Mouse (Mus musculus): ENCODE data around the gene Nup153. TPM values are rescaled to one million over a fixed set of nuclear protein-coding genes. Genes with fewer than 3 reads are reported as not detected.
A peak's percentile ranks its signal among the peaks of the same experiment; 100 is the strongest.

The Nup153 gene
- polyA plus RNA-seq, 2 experiments from 2014 or later = 49.3 to 55.8 TPM

DNA sequence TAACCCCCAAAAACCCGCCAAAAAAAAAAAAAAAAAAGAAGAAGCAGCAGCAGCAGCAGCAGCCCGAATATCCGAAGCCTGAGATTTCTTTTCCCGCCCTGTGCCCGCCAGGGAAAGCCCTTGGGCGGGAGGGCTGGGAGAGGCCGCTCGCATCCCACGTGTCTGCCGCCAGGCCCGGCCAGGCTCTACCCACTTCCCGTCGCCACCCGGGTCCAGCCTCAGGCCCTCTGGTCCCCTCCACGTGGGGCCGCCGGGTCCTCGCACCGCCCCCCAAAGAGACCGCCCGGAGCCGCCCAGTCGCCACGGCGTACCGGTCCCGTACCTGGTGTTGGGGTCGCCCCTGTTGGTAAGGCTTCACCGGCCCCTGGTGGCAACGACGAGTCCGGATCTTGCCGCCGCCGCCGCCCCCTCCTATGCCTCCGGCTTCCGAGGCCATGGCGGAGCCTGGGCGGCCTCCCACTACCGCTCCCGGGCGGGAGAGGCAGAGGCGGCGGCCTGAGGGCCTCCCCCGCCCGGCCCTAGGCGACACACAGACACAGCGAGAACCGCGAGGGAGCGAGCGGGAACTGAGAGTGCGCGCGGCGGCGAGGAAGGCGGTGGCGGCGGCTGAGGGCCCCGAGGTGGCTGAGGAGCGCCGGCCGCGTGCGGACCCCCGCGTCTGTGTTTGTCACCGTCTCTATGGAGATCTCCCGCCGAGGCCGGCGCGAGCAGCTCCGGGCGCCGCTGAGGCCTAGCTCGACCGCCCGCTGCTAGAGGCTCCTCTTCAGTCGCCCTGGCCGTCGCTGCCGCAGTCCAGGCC lies 503 bp downstream of the Nup153 start:
- peak; percentile 29 for ATAC-seq

DNA sequence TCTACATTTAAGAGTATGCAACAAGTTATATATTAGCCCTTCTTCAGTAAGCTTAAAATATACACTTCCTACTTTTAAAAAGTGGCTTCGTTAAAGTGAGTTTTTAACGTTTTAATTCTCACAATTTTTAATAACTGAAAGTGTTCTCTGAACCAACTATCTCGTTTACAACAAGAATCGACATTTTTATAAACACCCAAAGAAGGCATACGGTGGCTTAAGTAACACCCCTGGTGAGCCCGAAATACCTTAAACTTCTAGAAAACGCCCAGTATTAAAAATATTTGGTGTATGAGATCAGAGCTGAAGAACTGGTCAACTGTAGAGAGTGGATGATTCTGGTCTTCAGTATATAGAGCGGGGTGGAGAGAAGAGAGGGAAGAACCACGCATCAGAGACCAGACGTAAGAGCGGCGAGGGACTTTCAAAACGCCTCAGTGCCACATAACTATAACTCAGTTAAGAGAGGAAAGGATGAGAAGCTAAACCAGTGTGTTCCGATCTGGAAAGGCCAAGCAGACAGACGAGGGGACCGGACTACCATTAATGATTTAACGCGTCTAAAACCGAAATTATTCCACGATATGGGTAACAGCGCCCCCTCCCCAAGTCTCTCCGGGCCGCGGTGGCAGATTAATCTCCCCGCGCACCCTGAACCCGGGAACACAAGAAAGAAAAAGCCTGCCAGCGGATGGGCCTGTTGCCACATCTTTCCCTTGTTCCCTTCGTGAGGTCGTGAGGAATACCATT lies 1.3 kb downstream of the Nup153 start:
- no peak for ATAC-seq

DNA sequence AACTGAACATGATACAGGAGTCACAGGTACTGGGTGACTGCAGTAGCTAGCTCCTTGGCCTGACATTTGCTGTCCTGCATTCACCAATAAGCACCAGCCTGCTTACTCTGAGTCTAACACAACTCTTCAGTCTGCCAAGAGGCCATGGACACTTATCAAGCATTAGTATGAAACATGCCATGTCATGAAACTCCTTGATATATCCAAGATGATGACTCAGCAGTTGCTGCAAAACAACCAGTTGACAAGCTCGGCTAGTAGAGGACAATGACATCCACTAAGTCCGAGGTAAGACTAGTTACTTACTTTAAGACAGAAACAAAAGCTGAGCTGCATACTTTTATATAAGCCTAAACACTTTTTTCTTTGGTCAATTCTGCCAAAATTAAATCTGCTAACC lies 2.5 kb downstream of the Nup153 start:
- peak; percentile 10 for ATAC-seq

DNA sequence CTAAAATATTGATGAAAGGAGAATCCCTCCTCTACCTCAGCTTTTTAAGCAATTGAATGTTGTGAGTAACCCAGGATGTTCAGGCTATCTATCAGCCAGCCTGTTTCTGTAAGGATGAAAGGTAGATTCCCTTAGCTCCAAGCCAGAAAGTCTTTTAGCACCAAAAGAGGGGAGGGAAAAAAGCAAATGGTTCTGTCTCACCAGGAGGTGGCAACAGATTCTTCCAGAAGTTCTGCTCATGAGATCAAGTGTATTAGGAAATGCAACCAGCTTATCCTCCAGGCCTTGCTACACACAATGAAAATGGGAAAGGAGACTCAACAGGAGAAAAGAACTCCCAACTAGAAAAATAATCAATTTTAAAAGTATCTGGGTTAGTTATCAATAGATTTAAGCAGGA lies 3.4 kb downstream of the Nup153 start:
- no peak for ATAC-seq

DNA sequence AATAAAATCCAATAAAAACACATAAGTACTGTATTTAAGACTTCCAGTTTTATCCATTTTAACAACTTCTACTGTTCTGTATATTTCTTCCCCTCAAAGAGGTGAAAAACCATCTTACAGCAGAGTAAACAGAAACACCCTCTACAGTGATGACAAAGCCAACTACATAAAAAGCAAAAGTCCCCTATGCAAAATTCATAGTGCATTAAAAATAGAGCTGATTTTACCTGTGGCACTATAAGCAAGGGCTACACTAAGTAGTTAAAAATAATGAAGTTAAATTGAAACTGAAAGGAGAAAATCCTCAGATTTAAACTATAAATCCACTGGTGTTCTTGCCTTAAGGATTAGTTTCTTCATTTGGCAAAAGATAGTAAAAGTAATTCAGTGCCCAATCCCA lies 6.7 kb downstream of the Nup153 start:
- ATAC-seq = peak; percentile 31

DNA sequence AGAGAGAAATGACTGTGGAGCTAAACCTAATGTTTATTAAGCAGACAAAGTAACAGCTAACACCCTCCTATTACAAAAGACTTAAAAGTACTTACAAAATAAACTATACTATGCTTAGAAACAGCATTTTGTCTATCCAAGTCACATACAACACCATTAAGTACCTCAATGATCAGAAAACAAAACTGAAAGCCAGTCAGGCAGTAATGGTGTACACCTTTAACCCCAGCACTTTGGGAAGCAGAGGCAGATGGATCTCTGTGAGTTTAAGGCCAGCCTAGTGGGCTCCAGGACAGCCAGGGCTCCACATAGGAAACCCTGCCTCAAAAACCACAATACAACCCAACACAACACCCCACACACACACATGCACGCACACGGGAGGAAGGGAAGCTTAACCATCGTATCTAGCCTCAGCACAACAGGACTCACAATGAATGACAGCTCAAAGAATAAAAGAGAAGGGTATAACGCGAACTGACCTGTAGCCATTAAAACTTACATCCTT lies 8.8 kb downstream of the Nup153 start:
- peak; percentile 47 for ATAC-seq

DNA sequence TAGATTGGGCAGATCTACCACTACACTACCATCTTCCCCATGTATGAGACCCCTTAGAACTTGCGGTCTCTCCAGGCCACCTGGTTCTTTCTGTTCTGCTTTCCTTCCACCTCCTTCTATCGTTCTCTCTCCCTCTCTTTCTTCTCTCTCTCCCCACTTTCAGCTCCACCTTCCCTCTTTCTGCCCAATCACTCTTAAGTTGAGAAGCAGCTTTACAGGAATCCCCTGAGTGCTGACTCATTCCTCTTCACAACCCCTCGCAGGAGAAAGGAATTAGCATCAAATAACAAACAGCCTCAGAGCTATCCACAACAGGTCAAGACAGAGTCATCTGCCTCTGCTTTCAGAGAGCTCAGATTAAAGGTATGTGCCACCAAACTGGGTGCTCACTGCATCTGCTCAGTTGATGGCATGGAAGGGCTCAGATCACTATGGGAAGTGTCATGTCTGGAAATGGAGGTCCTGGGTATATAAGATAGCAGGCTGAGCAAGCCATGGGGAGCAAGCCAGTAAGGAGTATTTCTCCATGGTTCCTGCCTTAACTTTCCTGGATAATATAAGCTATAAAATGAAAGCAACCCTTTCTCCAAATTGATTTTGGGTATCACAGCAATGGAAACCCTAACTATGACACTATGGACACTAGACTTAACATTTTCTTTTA lies 11.6 kb downstream of the Nup153 start:
- no peak for ATAC-seq

DNA sequence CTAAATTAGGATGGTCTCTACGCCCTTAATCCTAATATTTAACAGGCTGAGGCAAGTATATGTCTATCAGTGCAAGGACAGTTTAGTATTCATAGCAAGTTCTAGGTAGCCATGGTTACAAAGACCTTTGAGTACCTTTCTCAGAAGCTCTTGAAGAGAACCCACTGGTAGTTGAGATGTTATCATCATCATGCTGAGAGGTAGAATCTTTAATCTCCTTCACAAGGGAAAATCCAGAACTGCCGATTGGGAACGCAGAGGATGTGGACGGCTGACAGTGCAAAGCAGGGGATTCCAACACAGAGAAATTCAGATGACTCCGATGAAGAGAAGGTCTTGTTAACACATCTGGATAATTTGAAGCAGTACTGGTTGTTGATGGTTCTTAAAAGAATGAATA lies 14.3 kb downstream of the Nup153 start:
- ATAC-seq = peak; percentile 78

DNA sequence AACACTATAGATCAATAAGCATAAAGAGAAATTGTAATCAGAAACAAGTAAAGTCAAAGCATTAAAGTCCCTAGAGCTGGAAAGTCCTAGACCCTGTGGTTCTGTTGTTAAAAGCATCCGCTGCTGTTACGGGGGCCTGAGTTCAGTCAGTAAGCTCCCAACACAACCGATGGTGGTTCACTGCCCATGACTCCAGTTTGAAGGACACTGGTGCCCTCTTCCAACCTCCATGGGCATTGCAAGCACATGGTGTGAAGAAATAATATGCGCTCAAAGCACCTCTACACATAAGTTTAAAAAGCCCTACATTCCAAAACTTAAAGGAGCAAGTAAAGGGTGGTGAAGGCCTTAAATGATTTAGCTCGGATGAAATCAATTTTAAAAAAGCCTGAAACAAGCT lies 24.6 kb downstream of the Nup153 start:
- peak; percentile 46 for ATAC-seq

DNA sequence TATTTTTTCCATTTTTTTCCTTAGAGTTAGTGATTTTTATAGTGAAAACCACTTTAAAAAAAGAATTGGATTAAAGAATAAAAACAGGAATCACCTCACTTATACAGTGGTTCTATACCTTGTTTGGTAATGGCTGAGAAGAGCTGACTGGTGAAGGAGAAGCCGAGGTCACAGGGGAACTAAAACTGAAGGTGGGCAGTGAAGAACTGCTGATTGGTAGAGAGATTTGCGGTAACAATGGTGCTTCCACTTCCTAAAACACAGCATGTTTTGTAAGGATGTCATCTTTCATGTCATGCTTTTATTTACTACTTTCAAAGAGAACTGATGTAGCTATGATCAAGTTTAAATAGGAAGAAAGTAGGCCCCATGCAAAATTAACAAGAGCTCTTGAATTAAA lies 26.3 kb downstream of the Nup153 start:
- no peak for ATAC-seq

DNA sequence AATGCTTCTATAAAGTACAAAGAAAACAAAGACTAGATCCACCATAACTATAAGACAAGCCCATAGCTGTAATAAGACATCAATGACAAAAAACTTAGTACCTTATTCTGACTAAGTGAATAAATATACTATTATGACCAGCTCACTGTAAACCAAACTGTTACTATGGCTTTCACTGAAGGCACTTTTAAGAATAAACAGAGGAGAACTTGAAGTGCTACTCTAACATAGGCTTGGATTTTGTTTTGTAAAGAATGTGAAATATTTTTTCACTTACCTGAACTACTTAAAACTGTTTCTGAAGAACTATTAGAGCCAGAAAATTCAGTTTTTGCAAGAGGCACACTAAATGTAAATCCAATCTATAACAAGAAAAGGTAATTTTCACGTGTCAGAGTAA lies 28.4 kb downstream of the Nup153 start:
- ATAC-seq = no peak

DNA sequence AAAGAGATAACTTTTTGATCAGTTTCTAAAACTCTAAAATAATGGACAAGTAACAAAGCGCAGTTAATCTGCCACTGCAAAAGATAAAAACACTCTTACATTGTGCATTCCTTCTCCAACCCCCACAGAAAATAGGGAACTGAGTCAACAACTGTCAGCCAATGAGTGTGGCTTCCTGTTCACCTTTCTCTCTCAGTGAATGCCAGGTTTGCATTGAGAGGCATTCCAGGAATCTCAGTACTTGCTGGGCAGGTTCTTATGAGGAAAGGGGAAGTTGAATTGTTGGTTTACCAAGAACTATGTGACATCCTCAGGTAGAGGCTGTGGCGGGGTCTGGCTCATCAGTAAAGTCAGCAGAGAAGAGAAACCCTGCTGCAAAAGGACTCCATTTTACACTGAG lies 31.0 kb downstream of the Nup153 start:
- ATAC-seq = no peak

DNA sequence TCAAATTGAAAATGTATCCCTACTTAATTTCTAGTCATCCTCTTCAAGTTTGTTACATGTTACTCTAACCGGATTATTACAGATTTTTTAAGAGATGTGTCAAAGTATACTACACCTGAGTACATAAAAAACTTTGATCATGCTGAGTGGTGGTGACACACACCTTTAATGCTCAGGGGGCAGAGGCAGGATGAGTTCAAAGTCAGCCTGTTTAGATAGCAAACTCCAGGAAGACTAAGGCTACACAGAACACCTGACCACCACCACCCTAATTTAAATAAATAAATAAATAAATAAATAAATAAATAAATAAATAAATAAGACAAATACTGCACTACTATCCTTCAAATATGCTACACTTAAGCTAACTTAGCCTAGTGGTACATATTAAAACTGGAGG lies 31.8 kb downstream of the Nup153 start:
- ATAC-seq = no peak

DNA sequence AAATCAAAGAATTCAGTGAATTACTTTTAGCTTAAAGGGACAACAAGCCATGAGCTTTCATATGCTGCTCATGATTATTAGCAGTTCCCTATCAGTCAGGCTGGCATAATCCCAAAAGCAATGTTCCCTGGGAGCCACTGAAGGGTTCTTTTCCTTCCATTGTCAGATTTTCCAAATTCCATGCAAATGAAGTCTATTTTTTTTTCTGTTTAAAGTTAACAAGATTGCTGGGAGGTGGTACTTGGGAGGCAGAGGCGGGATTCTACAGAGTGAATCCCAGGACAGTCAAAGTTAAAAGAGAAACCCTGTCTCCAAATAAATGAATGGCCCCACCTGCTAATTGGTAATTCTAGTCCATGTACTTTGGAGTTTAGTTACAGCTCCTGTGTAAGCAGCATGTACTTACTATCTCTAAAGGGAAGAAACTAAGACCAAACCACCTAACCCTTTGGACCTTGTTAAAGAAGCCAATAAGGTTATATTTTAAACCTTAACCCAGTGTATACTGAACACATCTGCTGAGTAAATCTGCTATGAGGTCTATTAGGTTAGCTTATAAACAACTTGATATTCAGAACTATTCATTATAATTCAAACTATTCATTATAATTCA lies 32.3 kb downstream of the Nup153 start:
- ATAC-seq = no peak

DNA sequence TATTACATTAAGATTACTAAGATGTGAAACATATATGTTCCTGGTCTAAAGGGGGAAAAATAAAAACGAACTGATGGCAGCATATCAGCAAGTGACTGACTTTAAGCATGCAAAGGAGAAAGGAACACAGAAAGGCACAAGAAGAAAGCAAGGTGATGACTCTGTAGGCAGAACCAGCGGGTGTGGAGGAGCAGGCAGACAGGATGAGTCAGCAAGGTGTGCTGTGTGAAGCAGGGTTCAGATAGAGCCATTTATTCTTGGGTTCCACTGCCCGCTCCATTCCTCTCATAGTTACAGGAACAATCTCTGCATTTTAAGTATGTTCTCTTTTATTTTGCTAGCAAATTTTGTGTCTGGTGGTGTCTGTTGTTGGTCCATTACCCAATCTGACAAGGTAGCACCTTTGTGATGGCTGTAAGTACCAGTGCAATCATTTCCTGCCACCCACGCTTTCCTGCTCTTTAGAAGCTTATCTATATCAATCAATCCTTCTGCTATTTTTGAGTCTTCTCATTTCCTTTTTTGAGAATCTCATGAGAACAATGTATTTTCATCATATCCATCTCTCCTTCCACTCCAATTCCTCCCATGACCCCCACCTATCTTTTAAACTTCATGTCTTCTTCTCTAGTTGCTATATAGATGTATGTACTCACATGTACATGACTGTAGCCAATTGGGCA lies 37.0 kb downstream of the Nup153 start:
- ATAC-seq = peak; percentile 94

DNA sequence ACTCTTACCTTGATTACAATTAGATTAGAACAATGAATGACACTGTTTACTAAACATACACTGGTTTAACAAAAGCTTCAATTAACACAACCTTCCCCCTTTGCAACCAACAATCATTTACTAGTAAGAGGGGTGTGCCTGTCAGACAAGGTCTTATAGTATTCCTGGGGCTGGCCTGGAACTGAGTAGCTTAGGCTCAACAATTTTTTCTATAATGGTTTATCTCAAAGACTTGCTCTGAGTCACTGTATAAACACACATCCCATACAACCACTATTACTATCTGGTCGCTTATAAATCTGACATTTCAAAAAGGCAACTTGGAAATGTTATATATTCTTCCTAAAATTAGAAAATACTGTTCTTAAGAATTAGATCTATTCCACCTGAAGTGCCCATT lies 44.4 kb downstream of the Nup153 start:
- ATAC-seq = no peak

DNA sequence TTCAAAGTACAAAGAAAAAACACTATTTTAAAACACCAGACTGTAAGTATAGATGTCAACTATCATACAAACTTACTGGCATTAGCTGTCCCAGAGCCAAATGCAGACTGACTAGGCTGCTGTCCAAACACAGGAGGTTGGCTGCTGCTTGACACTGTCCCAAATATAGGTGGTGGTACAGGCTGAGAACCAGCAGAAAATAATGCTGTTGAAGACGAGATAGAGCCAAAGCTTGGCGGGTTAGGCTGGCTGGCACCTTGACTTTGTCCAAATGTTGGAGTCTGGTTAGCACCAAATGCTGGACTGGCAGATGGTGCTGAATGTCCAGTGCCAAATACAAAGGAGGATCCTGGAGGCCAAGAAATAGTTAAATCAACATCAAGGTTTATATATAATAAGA lies 44.8 kb downstream of the Nup153 start:
- no peak for ATAC-seq

DNA sequence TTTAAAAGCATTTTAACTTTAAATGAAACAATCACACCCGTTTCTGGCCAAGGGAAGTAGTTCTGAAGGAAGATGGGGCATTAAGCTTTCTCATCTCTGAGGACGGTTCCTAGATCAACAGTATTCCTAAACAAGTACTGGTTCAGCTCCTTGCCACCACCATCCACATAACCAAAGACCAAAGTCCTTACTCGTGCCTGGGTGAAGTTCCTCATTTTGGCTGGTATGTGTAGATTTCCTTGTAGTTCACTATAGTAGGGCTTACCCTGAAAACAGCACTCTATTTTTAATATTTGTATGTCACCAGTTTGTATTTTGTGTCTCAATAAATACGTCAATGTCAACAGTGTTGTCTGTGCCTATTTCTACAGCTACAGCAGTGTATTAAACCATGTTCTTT lies 50.0 kb downstream of the Nup153 start:
- ATAC-seq = no peak

DNA sequence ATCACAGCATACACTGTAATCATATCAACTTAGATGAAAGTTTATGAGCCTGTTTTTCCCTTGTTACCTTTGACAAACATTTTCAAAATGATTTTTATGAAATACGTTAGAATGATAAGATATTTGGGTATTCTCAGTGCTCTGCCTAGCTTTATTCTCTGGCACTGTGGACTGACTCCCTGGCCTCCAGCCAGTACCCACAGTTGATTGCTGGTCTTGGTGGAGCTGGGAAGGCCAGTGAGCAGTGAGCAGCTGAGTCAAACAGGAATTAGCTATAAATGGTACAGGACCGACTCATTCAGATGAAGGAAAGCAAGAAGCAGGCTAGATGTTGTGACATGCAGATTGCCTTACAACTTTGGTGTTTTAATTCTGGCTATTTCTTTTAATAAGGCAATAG lies 53.1 kb downstream of the Nup153 start:
- ATAC-seq = no peak

DNA sequence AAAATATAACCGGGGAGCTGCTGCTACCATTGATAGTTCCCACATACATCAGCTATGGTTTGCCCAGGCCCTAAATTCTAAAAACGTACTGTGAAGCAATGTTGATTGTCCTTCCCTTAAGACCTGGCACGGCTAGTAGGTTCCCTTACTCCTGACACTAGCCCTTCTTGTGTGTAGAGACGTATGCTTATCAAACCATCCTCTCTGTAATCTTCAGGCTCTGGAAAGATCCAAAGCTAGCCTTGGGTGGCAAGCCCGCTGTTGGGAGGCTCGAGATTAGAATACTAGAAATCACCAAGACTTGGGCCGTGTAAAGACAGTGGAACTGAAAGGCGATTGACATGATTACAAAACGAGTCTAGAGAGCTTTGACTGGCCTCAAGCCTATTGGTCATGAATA lies 57.2 kb downstream of the Nup153 start:
- no peak for ATAC-seq

DNA sequence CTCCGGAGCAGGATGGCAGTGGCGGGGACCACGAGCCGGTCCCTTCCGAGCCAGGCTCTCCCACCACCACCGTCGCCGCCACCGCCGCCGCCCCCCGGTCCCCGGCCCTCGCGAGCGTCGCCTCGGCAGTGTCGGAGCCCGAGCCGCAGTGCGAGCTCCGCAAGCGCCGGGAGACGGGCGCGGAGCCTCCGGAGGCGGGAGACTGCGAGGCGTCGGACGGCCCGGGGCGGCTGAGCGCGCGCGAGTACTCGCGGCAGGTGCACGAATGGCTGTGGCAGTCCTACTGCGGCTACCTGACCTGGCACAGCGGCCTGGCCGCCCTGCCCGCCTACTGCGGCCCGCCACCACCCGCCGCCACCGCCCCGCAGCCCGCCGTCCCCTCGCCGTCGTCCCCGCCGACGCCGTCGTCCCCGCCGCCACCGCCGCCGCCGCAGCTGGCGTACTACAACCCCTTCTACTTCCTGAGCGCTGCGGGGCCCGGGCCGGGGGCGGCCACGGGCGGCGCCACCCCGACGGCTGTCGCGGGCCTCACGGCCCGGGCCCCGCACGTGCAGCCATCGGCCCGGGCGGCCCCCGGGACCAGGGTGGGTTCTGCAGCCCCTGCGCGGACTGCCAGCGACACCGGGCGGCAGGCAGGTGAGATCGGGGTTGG lies 58.0 kb downstream of the Nup153 start:
- peak; percentile 37 for ATAC-seq

DNA sequence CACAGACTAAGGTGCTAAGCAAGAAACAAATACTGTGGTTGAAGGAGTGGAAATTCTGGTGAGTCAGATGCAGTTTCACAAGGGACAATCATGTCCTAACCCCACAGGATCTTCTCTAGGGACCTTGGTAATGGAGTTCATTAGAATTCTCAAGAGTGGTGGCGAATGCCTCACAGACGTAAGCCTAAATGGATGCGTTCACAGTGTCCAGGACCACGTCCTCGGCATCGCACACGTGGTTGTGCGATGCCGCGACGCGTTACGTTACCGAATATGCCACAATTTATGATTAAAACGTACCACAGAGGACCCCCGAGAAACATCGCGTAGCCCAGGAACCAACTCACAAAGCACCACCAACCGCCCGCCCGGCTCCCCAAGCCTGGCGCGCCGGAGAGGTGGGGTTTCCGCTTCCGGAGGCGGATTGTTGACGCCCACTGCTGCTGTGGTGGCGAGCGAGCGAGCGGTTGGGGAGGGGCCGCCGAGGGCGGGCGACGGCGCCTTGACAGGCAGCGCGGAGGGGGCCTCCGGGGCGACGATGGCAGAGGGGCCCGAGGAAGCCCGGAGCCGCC lies 58.6 kb downstream of the Nup153 start, which contains the start of gene Fam8a1:
Fam8a1 (plus strand) TSS at position 475 of the 572 bp plus-strand sequence.
- ATAC-seq = peak; percentile 94
